28 mouse cellular contexts compared by ENCODE assay signal in genomic region chr6:38851740-38852139, GRCm38 (mm10). TPM values are rescaled to one million over a fixed set of nuclear protein-coding genes. Genes with fewer than 3 reads are reported as not detected.
DNase-seq lines count a peak whose midpoint lies in the region; ATAC-seq lines count a peak whose summit lies in the region.
"Had no signal": no experiment of that assay in that cellular context is flagged by ENCODE, and none has a peak within 500 bp of the region (broad histone marks: within the 10 kb centered on the region; RNA-seq: fewer than 3 reads in every experiment).

No protein-coding gene starts in this region.

- H3K4me3 ChIP-seq in heart, embryonic 13.5 days = no peak overlapping the region
- no peak overlapping the region for H3K4me3 ChIP-seq in liver, embryonic 15.5 days (replicated peaks)
- H3K4me3 ChIP-seq in hindbrain, embryonic 13.5 days = no peak overlapping the region
- H3K4me3 ChIP-seq: erythroblast, embryonic 14.5 days; heart, embryonic 10.5 days; hindbrain, embryonic 15.5 days; layer of hippocampus, adult 2 months; left cerebral cortex, adult 2 months; limb, embryonic 12.5 days; midbrain, embryonic 12.5 days; myocyte; neural tube, embryonic 12.5 days had no signal

- H3K27ac ChIP-seq in heart, embryonic 13.5 days (replicated peaks) = no peak overlapping the region
- peak overlapping the region; percentile 62 for H3K27ac ChIP-seq in liver, embryonic 15.5 days (replicated peaks)
- H3K27ac ChIP-seq in hindbrain, embryonic 13.5 days = no peak overlapping the region
- H3K27ac ChIP-seq: heart, embryonic 10.5 days; hindbrain, embryonic 15.5 days; layer of hippocampus, adult 2 months; left cerebral cortex, adult 2 months; limb, embryonic 12.5 days; macrophage; midbrain, embryonic 12.5 days; neural tube, embryonic 12.5 days had no signal

- ATAC-seq in heart, embryonic 13.5 days (ENCODE audit: extremely low read depth, insufficient number of reproducible peaks, low FRiP score, low TSS enrichment) = no peak
- 0 out of 2 replicates have a peak, but pooled peaks have one; percentile 32 for ATAC-seq in liver, embryonic 15.5 days (ENCODE audit: insufficient read depth)
- no peak for ATAC-seq in hindbrain, embryonic 13.5 days (ENCODE audit: low FRiP score)
- ATAC-seq: forebrain, postnatal 0 days; inflammation-experienced regulatory T-cells, adult 6 months had no signal

- H3K4me1 ChIP-seq in heart, embryonic 13.5 days = peaks cover 79% of the 10 kb centered on the region
- peaks cover 87% of the 10 kb centered on the region for H3K4me1 ChIP-seq in liver, embryonic 15.5 days (replicated peaks)
- peaks cover 80% of the 10 kb centered on the region for H3K4me1 ChIP-seq in hindbrain, embryonic 13.5 days (replicated peaks)

- intact Hi-C loops in heart, postnatal 25 days (cut with DNase I) = no loop called here

- no peaks in the 10 kb centered on the region for H3K27me3 ChIP-seq in heart, embryonic 13.5 days (replicated peaks)
- H3K27me3 ChIP-seq in liver, embryonic 15.5 days = no peaks in the 10 kb centered on the region
- no peaks in the 10 kb centered on the region for H3K27me3 ChIP-seq in hindbrain, embryonic 13.5 days
- H3K27me3 ChIP-seq: hindbrain, embryonic 15.5 days; limb, embryonic 12.5 days; midbrain, embryonic 12.5 days; neural tube, embryonic 12.5 days had no signal

- DNase-seq in heart, postnatal 25 days (ENCODE audit: low spot score) = no peak
- DNase-seq in testis, postnatal 10 days (ENCODE audit: low spot score) = peak; percentile 16
- DNase-seq in testis, postnatal 14 days (ENCODE audit: low spot score) = no peak
- no peak for DNase-seq in embryo, embryonic 11 days
- no peak for DNase-seq in frontal cortex, postnatal 10 days (ENCODE audit: low spot score in 2 of 2)
- DNase-seq: adrenal gland, postnatal 36 days; cerebellum, adult 9-10 months; forebrain, postnatal 0 days; gastrocnemius, postnatal 14 days; kidney, adult 2 months; kidney, postnatal 36 days; lung, adult 2 months; lung, postnatal 10 days; thymus, postnatal 14 days had no signal

- peak overlapping the region; percentile 6; the same call in 1 of the 2 replicates for H3K9ac ChIP-seq in heart, embryonic 13.5 days
- no peak overlapping the region; the same call in 1 of the 2 replicates for H3K9ac ChIP-seq in liver, embryonic 15.5 days
- no peak overlapping the region for H3K9ac ChIP-seq in hindbrain, embryonic 13.5 days
- H3K9ac ChIP-seq: forebrain, postnatal 0 days; hindbrain, embryonic 15.5 days; limb, embryonic 12.5 days; midbrain, embryonic 12.5 days; neural tube, embryonic 12.5 days had no signal

- H3K36me3 ChIP-seq in heart, embryonic 13.5 days = no peaks in the 10 kb centered on the region
- peaks cover 8% of the 10 kb centered on the region; the same call in 1 of the 2 replicates for H3K36me3 ChIP-seq in liver, embryonic 15.5 days (replicated peaks)
- H3K36me3 ChIP-seq in hindbrain, embryonic 13.5 days = no peaks in the 10 kb centered on the region
- H3K36me3 ChIP-seq: heart, embryonic 10.5 days; hindbrain, embryonic 15.5 days; limb, embryonic 12.5 days; midbrain, embryonic 12.5 days; neural tube, embryonic 12.5 days had no signal

- H3K9me3 ChIP-seq in heart, embryonic 13.5 days = no peaks in the 10 kb centered on the region
- no peaks in the 10 kb centered on the region for H3K9me3 ChIP-seq in liver, embryonic 15.5 days (replicated peaks)
- H3K9me3 ChIP-seq in hindbrain, embryonic 13.5 days = no peaks in the 10 kb centered on the region
- H3K9me3 ChIP-seq: heart, embryonic 10.5 days; hindbrain, embryonic 15.5 days; limb, embryonic 12.5 days; midbrain, embryonic 12.5 days; neural tube, embryonic 12.5 days had no signal

- WGBS in heart, embryonic 13.5 days = 77% methylated on average over 2 of the region's 2 CpGs
- WGBS in liver, embryonic 15.5 days (ENCODE audit: insufficient replicate concordance) = 34% methylated on average over 2 of the region's 2 CpGs
- 77% methylated on average over 2 of the region's 2 CpGs for WGBS in hindbrain, embryonic 13.5 days

- no peak overlapping the region for H3K4me2 ChIP-seq in heart, embryonic 13.5 days
- H3K4me2 ChIP-seq in liver, embryonic 15.5 days = no peak overlapping the region
- H3K4me2 ChIP-seq in hindbrain, embryonic 13.5 days = no peak overlapping the region
- H3K4me2 ChIP-seq: hindbrain, embryonic 15.5 days; limb, embryonic 12.5 days; midbrain, embryonic 12.5 days; neural tube, embryonic 12.5 days had no signal

RNA-seq across cellular contexts. Expression of gene Tbxas1, which starts 23.5 kb away (rescaled TPM):
- polyA plus RNA-seq in heart, embryonic 13.5 days (2015; fragmentation: Nextera tagmentation; extraction: Ambion mirVana) = 2.4 TPM in 2 replicates
- 1 to 10 TPM; 1.8 to 2.0 TPM for total RNA-seq in heart, postnatal 25 days (2021)
- polyA plus RNA-seq in liver, embryonic 15.5 days (2015; fragmentation: Nextera tagmentation; extraction: Ambion mirVana) = 9.0 and 10.4 TPM in 2 replicates
- polyA plus RNA-seq in hindbrain, embryonic 13.5 days (2015; fragmentation: Nextera tagmentation; extraction: Ambion mirVana) = 2.6 and 2.7 TPM in 2 replicates
- polyA plus RNA-seq: myocyte had no signal

RNA-seq across cellular contexts. Expression of gene Hipk2, which starts 24.2 kb away (rescaled TPM):
- 9.5 and 10.4 TPM in 2 replicates for polyA plus RNA-seq in heart, embryonic 13.5 days (2015; fragmentation: Nextera tagmentation; extraction: Ambion mirVana)
- total RNA-seq in heart, postnatal 25 days (2021) = 10 to 100 TPM; 97.0 to 99.4 TPM
- 18.0 and 23.4 TPM in 2 replicates for polyA plus RNA-seq in liver, embryonic 15.5 days (2015; fragmentation: Nextera tagmentation; extraction: Ambion mirVana)
- 39.6 and 42.1 TPM in 2 replicates for polyA plus RNA-seq in hindbrain, embryonic 13.5 days (2015; fragmentation: Nextera tagmentation; extraction: Ambion mirVana)
